Mouse (Mus musculus): ENCODE measurements around the gene Taar7e.
"Not testable (repeated sequence)": the region's sequence is repeated elsewhere in the genome, so short reads cannot be mapped to it uniquely, and the experiment has no call there.

The Taar7e gene

GRCm38 (mm10) chr10:24037314-24037713 is at the start of gene Taar7e:
TSS of gene Taar7e (plus strand) at chr10:24037614.
- in situ Hi-C loops (cut with MboI, MseI) = no loop called here

GRCm38 (mm10) chr10:23993381-23993780 is 44.0 kb upstream of the Taar7e start, which contains the start of gene Taar7a:
TSS of gene Taar7a (minus strand) at chr10:23993481.
- in situ Hi-C loops (cut with MboI, MseI) = no loop called here

- in situ Hi-C loops (cut with MboI, MseI) = no loop called here
Measured at GRCm38 (mm10) chr10:23999639-24000038, 37.8 kb upstream of the Taar7e start, which contains the start of gene Taar7b. TSS of gene Taar7b (plus strand) at chr10:23999939.

DNA sequence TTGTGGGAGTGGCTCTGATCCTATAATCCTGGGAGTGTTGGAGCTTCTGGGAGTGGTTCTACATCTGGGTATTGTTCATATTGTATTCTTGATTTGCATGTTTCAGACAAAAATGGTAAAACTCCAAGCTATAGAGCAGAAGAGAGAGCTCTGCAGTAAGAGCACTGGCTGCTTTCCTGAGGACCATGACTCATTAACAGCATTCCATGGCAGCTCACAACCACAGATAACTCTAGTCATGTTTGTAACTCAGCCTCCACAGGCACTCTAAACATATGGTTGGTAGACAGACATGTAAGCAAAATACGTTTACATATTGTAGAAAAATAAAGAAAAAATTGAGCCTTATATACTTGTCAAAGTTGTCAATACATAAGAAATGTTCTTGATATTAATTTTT is 31.0 kb upstream of the Taar7e start:
- in situ Hi-C loops (cut with MboI, MseI) = no loop called here

DNA sequence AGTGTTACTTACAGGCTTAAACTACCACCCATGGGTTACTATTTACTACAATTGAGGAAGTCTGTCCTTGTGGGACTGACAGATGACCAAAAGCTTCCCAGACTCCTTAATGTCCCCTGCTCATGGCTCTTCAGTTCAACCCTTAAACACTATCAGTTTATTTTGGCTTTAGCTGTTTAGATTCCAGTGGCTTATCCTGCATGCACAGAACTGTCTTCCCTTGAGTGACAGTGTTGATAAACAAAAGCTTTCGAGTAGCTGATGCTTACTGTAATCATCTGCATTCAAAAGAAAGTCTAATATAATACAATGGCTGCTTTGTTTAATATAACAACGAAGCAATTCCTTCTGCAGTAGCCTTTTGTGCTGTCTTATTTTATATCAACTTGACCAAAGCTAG is 30.4 kb upstream of the Taar7e start:
- in situ Hi-C loops (cut with MboI, MseI) = no loop called here

DNA sequence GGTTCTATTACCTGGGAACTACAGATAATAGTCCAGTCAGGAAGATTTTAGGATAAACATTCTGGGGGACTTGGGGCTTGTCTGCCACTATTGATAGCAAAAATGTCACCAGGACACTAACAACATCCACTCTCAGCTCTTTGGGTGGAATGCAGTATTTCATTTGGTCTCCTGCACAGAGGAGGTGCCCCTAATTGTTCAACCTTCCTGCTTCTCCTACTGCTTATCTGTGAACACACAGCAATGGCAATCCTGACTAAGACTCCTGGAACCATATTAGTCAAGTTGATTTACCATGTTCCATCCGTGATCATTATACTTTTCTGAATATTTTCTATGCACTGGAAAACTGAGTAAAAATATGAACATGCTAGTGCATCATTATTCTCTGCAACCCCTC is 29.3 kb upstream of the Taar7e start:
- in situ Hi-C loops (cut with MboI, MseI) = no loop called here

GRCm38 (mm10) chr10:24026922-24027321 is 10.5 kb upstream of the Taar7e start, which contains the start of gene Taar7d:
TSS of gene Taar7d (plus strand) at chr10:24027222.
- in situ Hi-C loops (cut with MboI, MseI) = no loop called here

GRCm38 (mm10) chr10:24031347-24031746 is 6.1 kb upstream of the Taar7e start:
- in situ Hi-C loops (cut with MboI, MseI) = no loop called here

DNA sequence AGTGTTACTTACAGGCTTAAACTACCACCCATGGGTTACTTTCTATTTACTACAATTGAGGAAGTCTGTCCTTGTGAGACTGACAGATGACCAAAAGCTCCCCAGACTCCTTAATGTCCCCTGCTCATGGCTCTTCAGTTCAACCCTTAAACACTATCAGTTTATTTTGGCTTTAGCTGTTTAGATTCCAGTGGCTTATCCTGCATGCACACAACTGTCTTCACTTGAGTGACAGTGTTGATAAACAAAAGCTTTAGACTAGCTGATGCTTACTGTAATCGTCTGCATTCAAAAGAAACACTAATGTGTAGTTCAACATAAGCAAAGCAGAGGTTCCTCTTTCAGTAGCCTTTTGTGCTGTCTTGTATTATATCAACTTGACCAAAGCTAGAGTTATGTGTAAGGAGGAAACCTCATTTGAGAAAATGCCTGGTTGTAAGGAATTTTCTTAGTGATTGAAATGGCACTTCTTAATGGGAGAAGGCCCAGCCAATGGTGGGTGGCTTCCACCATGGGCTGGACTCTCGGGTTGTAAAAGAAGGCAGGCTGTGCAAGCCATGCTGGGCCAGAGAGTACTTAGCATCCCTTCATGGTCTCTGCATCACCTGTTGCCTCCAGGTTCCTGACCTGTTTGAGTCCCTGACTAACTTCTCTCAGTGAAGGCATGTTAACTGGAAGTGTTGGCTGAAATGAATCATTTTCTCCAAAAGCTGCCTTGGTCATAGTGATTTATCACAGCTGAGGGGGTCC is 2.9 kb downstream of the Taar7e start:
- in situ Hi-C loops (cut with MboI, MseI) = loop anchor here (10.0 kb wide), 1 partner anchor 1565 kb away; no protein-coding TSS in a partner anchor

DNA sequence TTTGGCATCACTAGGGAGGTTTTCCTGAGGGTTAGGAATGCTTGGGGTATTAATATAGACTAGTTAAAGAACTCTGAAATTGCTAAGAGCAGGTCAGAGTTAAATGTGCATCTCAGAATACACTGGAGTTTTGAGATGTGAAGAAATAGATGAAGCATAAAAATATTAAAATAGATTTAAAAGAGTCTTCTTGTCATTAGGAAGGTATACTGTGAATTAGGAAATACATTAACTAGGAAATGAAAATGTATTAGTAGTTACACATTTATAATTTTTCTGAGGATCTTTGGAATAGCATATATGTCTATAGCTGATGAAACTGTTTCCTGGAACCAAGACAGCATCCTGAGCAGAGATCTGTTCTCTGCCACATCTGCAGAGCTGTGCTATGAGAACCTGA is 11.8 kb downstream of the Taar7e start, which contains the start of gene Taar7f:
TSS of gene Taar7f (plus strand) at position 301 of the 400 bp plus-strand sequence.
- in situ Hi-C loops (cut with MboI, MseI) = loop anchor here (10.0 kb wide), 1 partner anchor 1556 kb away; no protein-coding TSS in a partner anchor

DNA sequence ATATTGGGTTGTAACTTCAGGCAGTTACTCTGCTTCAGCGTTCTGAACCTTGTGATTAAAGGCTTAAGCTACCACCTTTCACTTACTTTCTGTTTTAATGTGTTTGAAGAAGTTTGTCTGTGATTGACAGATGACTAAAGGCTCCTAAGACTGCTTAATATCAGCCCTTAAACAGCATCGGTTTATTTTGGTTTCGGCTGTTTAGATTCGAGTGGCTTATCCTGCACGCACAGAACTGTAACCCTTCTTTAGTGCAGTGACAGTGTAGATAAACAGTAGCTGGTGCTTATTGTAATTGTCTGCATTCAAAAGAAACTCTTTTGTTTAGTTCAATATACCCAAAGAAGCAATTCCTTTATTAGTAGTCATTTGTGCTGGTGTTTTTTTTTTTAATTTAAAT is 14.6 kb downstream of the Taar7e start:
- in situ Hi-C loops (cut with MboI, MseI) = no loop called here

DNA sequence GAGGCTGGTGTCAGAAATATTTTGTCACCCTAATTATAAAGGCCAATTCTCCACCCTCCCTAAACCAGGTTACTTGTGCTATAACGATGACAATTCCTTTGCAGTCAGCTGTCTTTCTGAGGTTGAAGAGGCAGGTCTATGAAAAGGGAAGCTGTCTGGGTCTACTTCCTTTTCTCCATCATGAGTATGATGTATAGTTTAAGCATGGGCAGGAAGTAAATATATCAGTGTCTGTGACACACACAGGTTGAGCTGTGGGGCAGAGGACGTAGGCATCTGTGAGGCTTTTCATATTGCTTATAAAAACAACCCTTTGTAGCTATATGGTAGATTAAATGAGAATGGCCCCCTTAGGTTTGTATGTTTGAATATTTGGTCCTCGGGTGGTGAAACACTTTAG is 21.6 kb downstream of the Taar7e start:
- in situ Hi-C loops (cut with MboI, MseI) = no loop called here

GRCm38 (mm10) chr10:24074751-24075150 is 37.3 kb downstream of the Taar7e start:
- in situ Hi-C loops (cut with MboI, MseI) = not testable (repeated sequence)

DNA sequence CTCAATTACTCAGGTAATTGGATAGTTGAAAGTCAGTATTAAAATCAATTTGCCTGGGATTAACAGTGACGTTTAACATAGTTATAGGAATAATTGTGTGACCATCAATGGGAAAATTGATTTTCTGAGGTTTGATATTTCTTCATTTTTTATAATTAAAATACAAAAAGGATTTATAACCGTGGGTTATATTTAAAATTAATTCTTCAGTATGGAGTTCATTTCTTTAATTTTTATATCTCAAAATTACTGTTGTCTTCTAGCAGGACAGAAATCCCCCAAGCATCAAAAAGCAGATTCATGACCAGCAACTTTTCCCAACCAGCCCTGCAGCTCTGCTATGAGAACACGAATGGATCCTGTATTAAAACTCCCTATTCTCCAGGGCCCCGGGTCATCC is 38.8 kb downstream of the Taar7e start, which contains the start of gene Taar8a:
TSS of gene Taar8a (plus strand) at position 301 of the 400 bp plus-strand sequence.
- in situ Hi-C loops (cut with MboI, MseI) = not testable (repeated sequence)

DNA sequence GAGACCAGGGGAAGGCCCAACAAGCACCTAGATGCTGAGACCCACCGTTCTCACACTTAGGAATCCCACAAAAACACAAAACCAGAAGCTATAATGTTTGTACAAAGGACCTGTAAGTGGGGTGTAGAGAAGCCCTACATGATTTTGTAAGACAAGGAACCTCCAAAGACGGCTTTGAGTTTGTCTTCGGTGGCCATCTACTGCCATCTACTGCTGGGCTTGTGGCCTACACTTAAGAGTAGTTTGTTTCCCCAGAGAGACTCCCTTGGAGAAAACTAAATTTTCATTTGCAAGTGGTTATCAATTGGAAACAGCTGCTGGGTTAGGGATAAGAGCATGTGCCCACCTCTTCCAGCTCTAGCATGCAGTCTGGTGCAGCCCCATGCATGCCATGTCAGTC is 42.8 kb downstream of the Taar7e start:
- in situ Hi-C loops (cut with MboI, MseI) = no loop called here

- in situ Hi-C loops (cut with MboI, MseI) = no loop called here
Measured at GRCm38 (mm10) chr10:24085936-24086335, 48.5 kb downstream of the Taar7e start.

GRCm38 (mm10) chr10:24086555-24086954 is 49.1 kb downstream of the Taar7e start:
- in situ Hi-C loops (cut with MboI, MseI) = no loop called here

DNA sequence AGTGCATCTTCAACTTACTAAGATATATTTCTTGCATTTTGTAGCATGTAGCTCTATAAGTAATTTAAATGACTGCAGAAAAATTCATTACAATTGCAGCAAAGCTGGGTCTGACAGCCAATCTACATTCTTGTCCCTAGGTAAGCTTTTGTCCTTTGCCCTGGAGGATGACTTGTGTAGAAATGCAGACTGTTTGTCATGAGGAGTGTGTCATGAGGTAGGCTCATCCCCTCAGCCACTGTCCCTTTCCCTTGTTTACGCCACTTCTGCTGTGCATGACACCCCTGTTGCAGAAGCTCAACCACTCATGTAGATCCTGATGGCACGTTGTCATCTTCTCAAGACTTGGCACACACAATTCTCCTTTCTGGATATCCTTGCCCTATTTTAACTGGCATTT is 49.8 kb downstream of the Taar7e start:
- in situ Hi-C loops (cut with MboI, MseI) = no loop called here
